Mouse (Mus musculus): ENCODE measurements around the gene Lhfpl2. TPM values are rescaled to one million over a fixed set of nuclear protein-coding genes. Genes with fewer than 3 reads are reported as not detected.
A peak's percentile ranks its signal among the peaks of the same experiment; 100 is the strongest.

The Lhfpl2 gene
- polyA plus RNA-seq, 1 experiment from 2014 or later = 5.2 TPM

DNA sequence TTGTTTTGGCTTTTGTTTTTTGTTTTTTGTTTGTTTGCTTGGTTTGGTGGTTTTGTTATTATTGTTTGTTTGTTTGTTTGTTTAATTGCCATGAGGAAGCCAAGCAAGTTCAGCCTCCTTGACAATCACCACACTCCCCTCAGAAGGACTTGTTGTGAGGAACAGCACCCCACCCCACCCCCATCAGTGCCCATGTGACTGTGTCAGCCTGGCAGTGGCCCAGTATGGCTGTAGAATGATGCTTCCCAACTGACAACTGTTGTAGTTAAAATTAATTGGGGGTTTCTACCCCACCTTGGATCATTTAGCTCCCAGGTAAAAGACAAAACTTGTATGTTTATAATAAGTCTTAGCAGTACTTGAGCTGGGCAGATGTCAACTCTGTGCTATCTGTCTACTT lies 37.6 kb downstream of the Lhfpl2 start:
- DNase-seq (ENCODE audit: low spot score) = no peak

DNA sequence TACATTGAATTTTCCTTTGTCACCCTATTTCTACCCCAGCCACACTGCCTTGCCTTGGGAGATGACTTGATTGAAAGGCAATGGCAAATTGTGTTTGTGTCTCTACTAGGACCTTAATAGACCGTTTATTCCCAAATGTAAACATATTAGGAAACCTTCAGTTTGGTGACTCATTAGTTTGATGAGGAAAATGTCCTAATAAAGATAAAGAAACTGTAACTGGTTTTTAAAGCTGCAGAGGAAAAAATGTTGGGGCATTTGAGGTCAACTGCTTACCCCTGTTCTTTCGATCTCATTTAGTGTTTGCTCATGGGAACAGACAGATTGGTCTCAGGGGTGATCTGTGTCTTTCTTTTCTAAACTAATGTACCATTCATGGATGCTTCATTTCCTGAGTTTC lies 40.1 kb downstream of the Lhfpl2 start:
- no peak for DNase-seq (ENCODE audit: low spot score)

DNA sequence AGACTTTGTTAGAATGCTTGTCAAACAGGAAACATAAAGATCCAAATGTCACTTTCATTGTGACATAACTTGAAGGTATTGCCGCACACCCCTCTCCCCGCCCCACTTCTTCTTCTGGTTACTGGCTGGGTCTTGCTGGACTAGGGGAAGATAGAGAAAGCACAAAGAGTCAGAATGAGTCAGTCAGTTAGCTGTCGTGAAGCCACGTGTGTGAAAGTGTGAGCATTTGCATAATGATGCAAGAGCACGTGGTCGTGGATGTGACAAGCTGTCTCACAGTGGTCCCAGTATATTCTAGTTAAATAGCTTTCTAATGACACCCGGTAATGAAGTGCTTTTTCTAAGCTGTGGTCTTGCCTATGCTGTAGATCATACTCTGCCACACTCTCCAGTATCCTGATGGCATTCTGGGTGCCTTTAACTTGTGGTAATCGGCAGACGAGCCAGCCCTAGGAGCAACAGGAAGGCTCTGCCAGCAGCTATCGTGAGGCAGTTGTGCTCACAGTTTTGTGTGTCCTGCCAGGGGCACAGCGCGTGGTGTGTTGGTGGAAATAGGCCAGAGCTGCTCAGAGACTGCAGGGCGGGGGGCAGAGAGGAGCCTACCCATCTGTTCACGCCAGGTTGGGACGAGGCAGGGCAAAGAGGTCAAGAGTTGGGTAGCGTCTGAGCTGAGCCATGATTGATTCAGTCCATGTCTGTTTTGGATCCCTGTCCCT lies 40.9 kb downstream of the Lhfpl2 start:
- DNase-seq (ENCODE audit: low spot score) = no peak

DNA sequence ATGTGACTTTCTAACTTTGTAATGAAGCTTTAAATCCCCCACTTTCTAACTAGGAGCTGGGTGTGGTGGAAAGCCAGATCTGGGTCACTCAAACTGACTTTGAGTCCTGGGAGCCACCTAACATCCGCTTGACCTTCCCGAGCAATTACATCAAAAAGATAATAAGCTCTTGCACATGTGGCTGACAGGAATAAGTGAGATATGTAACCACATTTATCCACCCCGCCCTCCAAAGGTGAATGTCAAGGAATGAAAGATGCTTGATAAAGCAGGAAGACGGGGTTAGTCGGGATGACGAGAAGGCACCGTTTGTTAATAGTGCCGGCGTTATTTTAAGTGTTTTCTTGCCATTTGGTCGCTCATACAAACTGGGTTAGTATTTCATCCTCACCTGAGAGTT lies 41.5 kb downstream of the Lhfpl2 start:
- DNase-seq (ENCODE audit: low spot score) = no peak

DNA sequence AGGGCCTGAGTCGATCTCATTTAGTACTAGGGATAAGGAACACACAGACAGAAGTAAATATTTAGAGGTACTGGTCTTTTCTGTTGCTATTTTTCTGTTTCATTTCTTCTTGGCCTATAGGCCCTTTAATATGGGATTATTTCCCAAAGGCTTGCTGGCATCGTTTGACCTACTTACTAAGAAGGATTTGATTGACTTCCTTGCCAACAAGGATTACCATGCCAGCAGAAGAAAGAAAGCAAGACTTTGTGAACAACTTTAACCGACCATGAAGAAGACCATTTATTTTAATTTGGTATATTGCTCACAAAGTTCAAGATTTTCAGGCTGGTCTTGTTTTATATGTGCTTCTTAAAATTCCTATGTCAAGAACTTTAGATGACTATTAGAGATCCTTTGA lies 42.8 kb downstream of the Lhfpl2 start:
- DNase-seq (ENCODE audit: low spot score) = no peak

DNA sequence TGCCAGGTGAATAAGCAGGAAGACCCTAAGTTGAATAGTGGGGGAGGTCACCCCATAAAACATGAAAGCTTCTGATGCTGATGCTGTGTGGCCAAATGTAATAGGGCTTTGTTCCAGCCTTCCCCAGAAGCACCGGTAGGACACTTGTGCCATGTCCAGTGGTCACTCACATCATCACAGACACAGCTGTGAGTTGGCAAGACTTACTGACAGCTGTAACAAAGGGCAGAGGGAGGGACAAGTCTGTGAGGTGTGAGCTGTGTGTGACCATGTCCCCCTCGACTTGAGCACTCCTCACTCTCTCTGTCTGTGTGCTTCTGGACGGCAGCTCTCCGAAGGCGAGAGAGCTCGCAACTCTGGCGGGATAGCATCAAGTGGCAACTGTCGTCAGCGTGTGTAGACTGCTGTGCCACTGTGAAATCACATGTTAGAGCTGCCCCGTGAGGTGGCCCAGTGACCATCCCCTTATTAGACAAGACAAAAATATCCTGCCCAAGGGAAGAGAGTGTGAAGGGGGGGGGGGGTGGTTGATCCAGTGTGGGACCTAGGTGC lies 43.5 kb downstream of the Lhfpl2 start:
- no peak for DNase-seq (ENCODE audit: low spot score)

DNA sequence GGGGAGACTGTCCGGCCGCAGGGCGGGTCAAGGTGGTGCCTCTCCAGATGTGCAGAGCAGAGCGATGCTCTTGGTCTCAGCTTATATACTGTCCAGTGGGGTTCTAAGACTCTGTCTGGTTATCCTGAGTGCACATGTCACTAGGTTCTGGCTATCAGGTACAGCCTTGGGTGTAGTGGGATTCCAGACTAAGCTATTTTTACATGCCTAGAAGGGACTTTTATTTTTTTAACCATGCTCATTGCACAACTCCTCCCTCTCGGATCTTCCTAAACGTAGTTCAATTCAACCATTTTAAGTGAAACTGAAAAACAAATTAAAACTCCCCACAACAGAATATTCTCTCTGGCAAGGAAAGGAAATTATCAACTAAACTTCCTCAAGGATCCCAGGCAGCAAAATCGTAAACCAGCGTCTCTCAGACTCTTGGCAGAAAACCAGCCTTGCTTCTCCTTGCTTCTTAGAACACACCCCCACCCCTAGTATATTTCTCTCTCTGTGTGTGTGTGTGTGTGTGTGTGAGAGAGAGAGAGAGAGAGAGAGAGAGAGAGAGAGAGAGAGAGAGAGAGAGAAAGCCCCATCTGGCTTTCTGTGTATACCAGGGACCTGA lies 47.4 kb downstream of the Lhfpl2 start:
- no peak for DNase-seq (ENCODE audit: low spot score)

DNA sequence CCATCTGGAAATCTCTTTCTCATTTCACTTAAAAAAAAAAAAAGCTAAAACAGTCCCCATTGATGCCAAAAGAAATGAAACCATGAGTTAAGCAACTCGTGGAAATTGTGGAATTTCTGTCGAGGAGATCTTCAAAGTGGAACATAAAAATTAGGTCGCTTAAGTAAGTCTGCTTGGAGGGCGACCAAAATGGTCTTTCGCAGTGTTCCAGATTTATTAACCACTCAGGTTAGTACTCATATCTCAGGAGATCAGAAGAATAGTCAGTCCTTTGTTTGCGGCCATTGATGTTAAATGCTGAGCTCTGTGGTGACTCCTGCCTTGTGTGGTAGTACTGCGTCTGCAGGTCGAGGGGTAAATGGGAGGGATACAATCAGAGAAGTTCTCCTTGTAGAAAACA lies 48.8 kb downstream of the Lhfpl2 start:
- no peak for DNase-seq (ENCODE audit: low spot score)

DNA sequence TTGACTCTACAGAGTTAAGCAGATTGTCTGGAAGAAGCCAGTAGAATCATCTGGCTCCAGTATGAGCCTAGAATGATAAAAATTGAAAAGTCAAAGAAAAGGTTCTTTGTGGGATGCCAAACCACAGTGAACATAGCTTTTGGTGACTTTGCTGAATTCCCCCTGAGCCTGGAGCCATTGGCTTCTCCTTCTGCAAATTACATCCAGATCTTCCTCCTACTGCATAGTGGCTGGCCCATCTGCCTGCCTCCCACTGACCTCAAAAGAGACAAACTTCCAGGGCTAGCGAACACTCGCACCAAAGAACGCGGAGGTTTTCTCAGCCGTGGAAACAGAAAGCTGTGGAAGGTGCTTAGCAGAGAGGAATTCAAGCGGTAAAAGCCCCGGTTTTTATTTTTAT lies 49.4 kb downstream of the Lhfpl2 start:
- DNase-seq (ENCODE audit: low spot score) = no peak

DNA sequence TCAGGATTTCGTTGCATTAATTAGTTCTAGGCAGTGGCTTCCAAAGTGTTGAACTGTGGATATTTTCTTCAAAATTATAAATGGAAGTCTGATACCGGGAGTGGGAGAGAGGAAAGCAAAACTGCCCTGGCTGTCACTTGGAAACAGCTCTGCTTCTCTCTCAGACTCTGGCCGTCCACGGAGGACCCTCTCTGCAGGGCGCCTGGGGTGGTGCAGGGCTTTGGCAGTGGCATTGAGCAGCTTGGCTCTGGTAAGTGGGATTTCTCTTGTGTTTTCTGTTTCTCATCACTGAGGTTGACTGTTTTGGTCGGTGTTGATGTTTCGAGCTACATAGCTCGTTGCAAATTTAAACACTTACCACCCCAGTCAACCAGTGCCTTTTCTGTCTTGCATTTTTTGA lies 53.0 kb downstream of the Lhfpl2 start:
- no peak for DNase-seq (ENCODE audit: low spot score)

DNA sequence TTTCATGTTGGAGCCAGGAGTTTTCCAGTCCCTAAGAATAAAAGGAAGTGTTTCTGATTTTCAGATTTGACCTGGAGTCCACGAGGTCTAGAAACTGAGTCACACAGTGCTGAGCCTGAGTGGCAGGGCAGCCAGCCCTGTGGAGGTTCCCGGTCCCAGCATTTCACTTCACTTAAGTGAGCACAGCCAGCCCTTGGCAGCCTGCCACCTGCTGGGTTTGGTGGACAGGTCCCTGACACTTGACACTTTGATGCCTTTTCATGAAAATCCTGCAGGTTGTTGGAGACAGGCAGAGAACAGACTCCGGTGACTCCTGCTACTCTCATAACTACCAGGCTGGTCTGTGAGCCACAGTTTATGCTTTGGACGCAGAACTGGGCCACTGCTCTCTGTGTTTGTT lies 57.9 kb downstream of the Lhfpl2 start:
- DNase-seq (ENCODE audit: low spot score) = no peak

DNA sequence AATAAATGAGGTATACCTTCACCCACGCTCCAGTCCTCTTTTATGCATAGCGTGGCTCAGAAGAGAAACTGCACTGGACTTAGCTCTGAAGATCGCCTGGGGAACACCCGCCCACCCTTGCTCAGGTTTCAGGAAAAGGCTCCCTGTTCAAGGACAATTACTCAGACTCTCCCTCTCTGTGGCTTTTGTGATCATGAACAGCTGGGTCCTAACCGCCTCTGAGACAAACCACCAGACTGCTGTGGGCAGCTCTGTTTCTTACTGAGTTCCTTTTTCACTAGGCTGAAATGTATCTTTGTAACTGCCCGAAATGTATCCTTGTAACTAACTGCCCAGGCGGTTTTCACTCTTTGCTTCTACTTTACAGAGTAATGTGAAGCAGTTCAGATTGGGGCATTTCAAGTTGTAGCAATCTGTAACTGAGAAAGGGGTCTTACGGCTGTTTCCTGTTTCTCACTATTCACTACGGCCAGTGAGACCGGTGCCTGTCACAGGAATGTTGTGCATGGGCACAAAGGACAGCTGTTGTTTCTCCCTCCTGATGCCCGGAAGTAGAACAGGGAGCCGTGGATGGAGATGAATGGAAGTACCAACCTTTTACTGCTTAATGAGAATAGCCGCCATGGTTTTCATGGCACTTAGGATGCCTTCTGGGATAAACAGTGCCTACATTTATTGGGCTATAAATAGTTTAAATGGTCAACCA lies 59.3 kb downstream of the Lhfpl2 start:
- DNase-seq (ENCODE audit: low spot score) = peak; percentile 13

DNA sequence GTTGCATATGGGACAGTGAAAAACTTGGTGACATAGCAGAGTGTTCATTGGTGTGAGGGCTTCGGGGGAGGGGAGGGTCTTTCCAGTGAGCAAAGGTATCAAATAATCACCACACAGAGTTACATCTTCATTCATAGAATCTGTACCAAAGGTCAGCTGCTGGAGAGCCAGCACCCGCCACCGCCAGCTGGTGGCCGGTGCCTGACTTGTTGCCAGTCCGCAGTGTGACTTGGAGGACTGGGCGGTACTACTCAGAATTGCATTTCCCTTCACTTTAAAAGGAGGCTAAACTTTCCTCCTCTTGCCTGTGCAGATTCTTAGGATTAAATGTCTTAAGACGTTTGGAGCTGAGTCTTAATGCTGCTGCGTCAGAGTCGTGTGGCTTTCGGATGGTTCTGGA lies 59.9 kb downstream of the Lhfpl2 start:
- DNase-seq (ENCODE audit: low spot score) = no peak

DNA sequence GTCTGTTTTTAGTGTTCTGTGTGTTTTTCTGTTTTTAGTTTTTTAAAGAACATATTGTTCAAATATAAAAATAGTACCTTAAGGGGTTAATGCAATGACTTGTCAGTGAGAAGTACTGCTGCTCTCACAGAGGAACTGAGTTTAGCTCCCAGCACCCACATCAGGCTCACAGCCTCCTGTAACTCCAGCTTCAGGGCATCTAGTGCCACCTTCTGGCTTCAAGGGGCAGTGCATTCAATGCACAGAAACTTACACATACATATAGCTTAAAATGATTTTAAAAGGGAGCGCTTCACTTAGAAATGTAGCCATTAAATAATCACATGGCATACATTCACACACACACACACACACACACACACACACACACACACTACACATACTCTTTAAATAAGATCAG lies 60.5 kb downstream of the Lhfpl2 start:
- no peak for DNase-seq (ENCODE audit: low spot score)

DNA sequence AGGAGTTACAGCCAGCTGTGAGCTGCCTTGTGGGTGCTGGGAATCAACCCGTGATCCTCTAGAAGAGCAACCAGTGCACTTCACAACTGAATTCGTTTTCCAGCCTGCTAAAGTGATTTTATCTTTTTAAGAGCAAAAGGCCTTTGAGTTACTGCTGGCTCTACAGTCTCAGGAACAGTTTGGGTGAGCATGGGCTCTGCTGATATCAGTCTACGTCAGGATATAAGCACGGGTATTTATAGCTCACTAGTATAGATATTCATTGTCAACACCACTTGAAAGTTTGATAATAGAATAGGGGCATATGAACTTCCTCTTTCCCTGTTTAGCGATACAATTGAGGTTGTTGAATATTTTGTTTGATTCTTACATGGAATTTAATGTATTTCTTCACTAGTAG lies 61.7 kb downstream of the Lhfpl2 start:
- DNase-seq (ENCODE audit: low spot score) = no peak

DNA sequence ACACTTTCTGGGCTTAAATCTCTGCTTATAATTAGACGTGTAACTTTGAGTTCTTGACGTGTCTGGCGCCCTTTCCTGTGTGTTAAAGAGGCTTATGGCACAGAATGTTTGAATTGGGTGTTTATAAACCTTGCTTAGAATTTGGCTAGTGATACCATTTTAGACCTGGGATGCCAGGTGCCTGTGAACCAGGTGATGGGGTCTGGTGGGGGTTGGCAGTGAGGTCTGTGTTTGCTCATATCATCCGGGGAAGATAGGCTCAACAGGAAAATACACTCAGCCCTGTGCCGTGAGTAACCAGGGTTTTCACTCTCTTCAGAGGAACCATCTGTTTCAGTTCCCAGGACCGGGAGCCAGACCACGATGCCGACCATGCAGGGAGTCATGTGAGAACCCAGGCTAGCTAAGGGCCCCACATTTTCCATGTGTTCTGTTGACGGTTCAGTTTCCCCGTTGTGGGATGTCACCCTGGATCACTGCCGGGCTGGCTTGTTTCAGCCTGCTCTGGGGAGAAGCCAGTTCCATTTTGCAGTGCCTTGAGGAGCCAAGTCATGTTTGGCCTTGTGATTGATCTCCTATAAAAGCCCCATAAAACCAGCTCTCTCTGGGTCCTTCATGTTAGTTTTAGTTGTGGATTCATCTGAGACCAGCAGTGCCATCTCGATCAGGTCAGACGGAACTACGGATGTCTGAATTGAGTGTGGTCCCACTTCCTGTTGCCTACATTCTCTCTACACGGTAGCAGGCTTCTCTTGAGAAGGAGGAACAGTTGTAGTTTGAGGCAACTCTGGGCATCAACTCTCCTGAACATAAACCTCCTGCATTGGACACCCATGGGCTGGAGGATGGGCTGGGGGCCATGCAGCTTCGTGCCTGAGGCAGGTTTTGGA lies 65.4 kb downstream of the Lhfpl2 start:
- peak; percentile 51 for DNase-seq (ENCODE audit: low spot score)

DNA sequence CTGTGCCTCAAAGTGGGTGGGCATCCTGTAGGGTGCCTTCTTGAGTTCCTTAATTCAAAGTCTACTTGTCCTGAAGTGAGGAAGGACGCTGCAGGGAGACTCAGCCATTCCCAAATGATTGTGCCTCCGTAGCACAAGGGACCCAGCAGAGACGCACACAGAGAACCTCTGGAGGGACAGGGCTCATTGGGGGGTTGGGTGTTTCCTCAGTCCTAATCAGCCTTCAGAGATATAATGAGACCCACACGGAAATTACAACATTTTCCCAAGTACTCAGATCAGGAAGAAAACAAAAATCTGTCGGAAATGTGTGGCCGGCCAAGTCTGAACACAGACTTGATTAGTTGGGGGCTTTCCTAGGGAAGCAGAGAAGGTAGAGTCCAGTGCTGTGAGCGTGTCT lies 72.8 kb downstream of the Lhfpl2 start:
- DNase-seq (ENCODE audit: low spot score) = no peak

DNA sequence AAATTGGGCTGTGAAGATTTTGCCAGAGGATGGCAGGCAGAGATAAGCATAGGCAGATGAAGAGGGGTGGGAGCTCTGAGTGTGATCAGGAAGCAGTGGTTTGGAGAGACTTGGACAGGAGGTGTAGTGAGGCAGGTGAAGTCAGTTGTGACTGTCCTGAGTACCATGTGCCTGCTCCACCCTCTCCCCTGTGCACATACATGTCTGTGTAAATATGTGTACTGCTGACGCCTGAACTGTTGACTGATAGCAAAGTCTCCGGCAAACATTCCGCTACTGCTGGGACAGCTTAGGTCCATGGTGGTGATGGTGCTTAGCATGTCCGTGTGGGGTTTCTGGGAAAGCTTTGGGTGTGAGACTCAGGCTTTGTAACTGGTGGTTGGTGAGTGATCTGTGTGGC lies 73.5 kb downstream of the Lhfpl2 start:
- DNase-seq (ENCODE audit: low spot score) = no peak

DNA sequence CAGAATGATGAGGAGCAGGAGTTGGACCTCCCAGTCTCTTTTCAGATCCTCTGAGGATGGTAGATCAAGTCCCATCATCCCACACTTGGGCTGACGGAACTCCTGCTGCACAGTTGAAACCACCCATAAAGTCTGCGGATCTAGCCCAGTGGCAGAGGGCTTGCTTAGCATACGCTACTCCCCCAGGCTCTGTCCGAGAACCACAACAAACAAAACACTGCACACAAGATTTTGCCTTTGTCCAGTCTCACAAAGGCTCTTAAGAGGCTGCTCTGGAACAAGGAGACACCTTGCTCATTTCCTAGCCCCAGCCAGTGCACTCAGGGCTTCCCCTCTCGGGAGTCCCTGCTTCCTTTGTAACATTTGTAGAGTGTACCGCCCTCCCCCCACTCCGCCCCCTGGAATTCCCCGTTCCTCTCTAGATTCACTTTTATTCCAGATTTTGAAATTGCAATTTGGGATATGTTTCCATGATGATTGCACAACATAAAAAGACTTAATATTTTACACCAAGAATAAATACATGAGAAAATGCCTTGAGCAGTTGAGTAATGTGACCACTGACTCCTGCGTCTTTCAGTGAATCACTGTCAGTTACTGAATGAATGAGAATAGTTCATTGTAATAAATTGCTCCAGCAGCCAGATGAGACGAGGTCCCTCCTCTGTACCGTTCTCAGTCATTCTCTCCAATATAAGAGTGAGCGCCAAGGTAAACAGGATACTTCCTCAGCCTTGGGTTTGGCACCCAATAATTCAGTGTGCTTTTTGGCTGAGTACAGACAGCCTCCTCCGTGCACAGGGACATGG lies 74.8 kb downstream of the Lhfpl2 start:
- DNase-seq (ENCODE audit: low spot score) = no peak

DNA sequence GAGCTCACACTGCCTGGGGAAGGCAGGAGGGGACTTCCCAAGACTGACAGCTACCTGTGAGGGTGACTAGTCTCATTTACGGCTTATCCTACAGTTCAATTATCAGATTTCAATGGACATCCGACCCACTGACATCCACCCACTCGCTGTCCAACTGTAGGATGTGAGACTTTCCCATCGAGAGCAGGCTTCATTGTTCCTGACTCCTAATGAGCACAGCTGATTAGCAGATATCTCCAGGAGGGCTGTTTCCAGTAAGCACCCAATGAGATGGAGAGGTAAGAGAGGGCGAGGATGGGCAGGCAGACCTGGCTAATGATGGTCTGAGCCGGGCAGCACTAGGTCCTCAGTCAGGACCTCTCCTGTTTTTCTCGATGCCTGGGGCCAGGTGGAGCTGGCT lies 77.0 kb downstream of the Lhfpl2 start:
- DNase-seq (ENCODE audit: low spot score) = no peak

DNA sequence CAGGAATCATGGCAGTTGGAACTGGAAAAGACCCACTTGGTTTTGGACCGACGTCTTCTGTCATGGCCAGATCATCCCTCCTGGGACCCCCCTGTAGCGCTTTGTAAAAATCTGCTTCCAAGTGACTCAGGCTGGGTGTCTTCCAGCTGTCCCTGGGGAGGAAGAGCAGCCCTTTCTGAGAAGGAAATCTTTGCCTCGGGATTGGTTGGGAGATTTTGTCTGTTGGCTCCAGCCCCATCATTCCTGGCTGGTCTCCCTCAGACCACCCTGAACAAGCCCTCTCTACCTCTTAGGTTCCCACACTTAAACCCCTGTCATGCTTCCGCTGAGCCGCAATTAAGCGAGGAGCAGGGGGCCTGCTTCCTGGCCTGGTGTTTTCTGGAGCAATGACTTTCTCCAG lies 77.6 kb downstream of the Lhfpl2 start:
- no peak for DNase-seq (ENCODE audit: low spot score)

All from thymus, postnatal 0 days (tissue).